Mouse (Mus musculus): ENCODE measurements around the gene Kalrn. TPM values are rescaled to one million over a fixed set of nuclear protein-coding genes. Genes with fewer than 3 reads are reported as not detected.

Kalrn gene
- total RNA-seq, 2 experiments from 2014 or later, result 30.2 to 32.1 TPM

DNA sequence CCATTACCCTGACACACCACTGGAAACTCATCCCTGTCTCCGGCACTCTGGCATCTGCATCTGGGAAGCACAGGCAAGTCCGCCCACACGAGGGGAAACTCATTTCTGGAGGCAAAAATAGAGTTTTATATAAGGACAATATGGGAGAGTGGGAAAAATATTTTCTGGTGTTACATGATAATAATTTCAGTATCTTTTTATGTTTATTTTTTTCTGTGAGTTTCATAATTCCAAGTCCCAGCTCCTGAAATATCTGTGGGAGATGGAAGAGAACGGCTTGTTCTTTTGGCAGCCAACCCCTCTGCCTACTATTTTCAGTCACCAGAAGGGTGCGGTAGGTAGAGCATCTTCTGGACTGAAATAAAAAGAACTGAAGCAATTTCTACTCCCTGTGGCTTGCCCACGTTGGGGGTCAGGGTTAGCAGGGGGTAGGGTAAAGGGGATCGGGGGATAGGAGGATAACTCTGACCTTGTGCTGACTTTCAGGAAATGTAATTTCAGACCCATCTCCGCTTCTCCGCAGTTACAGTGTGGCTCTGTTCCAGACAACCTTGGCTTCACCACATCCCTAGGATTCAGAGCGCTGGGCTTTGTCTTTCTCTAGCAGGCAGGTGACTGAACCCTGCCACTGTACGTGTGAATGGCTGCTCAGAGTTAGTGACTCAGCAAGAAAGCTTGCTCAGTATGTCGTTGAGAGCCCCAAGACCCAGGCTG is 336.3 kb downstream of the Kalrn start:
- peak; percentile 17 to 42 for DNase-seq

DNA sequence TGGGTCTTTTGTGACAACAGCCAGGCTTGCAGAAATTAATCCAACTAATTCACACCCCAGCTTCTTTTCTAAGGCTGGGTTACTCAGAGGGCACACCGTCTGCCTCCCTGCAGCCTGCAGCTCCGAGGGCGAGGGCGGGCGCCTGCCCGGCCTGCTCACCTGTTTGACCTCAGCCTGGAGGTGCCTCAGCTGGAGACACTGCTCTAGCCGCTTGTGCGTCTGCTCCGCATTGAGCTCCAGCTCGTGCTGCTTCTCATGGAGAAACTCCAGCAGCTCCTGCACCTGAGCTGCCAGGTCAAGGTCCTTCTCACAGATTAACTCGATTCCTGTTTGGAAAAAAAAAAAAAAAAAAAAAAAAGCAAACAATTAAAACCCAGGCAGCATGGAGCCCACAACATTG is 338.2 kb downstream of the Kalrn start:
- DNase-seq, result no peak
- intact Hi-C loops (cut with DNase I), result no loop called here

More for the DNA sequence above, 336.3 kb downstream of the Kalrn start:
- intact Hi-C loops (cut with DNase I), result no loop called here

DNA sequence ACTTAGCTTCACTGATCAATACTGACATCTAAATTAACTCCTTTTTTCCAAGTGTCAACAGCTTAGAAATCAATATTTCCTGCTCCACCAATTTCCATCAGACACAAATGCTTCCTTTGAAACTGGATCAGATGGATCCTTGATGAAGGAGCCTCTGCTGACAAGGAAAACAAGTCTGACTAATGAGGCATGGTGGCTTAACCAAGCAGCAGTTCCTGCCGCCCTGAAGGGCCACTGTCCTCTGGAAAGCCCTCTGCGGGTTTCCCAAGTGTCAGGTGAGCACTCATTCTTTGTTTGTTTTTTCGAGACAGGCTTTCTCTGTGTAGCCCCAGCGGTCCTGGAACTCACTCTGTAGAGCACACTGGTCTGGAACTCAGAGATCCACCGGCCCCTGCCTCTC is 341.4 kb downstream of the Kalrn start:
- intact Hi-C loops (cut with DNase I), result no loop called here
- DNase-seq, result no peak

DNA sequence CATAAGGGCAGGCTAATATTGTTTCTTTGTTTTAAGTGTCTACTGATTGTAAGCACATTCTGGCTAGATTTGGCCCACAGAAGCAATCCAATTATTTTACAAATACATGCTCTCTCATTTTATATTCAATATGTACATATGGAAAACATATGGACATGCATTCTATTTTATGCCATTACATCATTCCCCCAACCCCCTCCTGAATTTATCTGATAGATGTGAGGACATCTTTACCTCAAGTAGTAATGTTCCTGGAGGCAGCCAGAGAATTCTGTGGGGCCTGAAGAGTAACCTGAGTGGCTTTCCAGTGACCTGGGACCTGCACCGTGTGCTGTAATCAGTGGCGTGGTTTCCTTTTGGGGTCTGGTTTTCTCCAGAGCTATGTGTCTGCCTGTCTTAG is 342.2 kb downstream of the Kalrn start:
- intact Hi-C loops (cut with DNase I), result no loop called here
- DNase-seq, result no peak

DNA sequence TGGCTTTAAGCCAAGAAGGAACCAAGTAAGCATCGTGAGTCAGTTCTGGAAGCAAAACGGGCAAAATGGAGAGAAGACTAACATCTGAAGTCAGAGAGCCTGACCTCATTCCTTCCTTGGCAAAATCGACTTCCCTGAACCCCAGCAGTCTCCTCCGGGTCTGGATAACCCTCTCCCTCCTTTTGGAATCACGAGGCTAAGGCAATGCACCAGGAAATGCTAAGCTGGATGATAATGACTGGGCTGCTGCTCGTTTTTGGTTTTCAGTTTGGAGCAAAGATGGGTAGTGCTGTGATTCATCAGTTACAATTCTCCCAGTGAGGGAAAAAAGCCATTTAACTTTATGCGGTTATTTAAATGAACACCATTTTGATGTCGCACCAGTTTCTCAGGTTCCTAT is 344.0 kb downstream of the Kalrn start:
- DNase-seq, result no peak
- intact Hi-C loops (cut with DNase I), result no loop called here

DNA sequence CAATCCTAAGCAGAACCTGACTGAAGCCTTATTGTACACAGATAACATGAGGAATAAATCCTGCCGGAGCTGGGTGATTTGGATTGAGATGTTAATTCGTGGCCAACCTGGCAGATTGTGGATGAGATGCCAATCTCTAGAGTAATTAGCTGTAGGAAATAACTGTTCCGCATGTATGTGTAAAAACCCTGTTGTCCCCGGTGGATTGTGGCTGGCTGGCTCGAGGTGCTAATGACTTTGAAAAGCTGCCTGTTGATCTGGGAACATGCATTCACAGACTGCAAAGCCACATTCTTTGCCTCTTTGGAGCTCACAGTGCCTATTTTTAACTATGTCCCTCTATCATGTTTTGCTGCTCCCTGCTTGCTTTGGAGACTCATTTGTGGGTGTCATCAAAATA is 344.7 kb downstream of the Kalrn start:
- intact Hi-C loops (cut with DNase I), result no loop called here

DNA sequence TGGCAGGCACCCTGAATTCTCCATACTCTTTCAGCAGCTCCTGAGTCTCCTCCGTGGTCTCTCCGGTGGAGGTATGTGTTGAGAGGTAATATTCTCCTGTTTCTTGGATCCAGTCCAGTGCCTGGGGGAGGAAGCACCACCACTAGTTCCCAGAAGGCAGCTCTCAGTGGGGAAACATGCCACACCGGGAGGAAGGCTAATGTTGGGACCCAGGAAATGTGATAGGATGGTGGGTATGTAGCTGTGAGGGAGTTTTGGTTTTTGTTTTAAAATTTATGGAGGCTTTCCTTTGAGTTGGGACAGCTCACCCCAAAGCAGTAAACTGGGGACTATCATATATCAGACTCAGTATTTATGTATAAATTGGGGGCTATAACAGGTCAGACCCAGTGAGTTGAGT is 361.2 kb downstream of the Kalrn start:
- intact Hi-C loops (cut with DNase I), result no loop called here
- no peak for DNase-seq

More for the DNA sequence above, 344.7 kb downstream of the Kalrn start:
- no peak for DNase-seq

DNA sequence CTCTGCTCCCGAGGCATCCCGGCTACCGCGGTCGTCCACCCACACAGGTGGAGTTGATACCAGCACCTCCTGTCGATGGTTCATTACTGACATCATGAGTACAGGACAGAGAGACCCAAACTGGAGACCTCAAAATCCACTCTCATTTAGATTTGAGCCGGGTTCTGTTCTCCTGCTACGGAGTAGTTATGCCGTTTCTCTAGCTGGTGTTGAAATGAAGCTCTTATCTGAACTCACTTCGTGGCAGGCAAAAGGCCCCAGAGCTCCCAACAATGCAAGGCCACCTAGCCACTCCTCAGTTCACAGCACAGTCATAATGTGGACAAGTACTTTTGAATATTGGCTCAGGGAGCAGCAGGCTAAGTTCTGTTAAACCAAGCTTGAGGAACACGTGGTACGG is 362.1 kb downstream of the Kalrn start:
- no peak for DNase-seq
- intact Hi-C loops (cut with DNase I), result no loop called here

DNA sequence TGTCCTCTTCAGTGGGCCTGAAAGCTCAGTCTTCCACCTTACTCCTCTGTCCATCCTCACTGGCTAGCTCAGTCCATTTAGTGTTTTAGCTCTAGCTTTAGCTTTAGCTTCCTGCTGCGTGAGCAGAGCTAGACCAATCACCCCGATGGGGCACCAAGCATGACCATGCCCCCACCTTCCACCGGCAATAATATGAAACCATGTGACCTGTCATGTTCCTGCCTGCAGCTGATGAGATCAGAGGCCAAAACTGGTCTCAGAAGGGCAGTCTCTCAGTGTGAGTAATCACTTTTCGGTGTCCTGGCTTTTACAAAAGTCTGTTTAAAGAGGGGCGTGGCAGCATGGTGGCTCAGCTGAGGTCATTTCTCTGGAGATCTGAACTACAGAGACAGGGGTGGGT is 364.6 kb downstream of the Kalrn start:
- intact Hi-C loops (cut with DNase I), result no loop called here
- no peak for DNase-seq

DNA sequence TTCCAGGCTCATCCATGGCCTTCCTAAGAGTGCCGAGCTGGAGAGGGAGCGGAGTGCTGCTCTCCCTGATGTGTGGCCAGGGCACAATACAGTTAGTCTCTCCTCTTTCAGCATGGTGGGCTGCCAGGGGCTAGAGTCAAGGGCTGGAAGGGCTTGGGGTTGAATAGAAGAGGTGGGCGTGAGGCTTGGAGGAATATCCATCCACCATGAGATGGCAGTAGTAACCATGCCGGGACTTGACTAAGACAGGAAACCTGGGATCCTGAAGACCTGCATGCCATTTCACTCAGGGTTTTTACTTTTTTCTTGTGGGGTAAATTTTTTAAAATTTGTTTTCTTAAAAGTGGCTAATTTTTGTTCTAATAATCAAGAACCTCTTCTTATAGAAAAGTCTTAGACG is 365.4 kb downstream of the Kalrn start:
- intact Hi-C loops (cut with DNase I), result no loop called here
- DNase-seq, result no peak

DNA sequence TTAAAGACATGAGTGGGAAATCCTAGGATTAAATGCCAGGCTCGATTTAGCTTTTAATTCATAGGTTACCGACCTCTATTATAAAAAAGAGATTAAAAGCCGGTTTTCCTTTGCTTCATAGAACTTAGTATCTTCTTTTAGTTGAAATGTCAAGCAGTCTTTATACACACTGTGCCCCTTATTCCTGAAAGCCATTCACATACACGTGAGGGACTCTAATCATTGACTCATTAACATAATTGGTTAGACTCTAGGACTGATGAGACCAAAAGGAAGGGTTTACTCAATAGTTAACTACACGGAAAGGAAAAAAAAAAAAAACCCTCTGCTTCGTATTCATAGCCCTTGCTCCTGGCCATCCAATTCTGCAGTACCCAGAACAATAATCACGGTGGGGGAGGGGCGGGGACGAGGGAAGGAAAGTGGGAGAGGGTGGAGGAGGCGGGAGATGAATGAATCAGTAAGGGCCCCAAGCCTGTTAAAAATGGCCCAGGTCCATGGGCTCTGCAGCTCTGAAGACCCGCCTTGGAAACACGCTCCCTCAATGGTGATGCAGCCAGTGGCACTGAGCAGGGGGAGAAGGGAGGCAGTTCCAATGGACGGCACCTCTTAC is 368.7 kb downstream of the Kalrn start:
- no peak for DNase-seq
- intact Hi-C loops (cut with DNase I), result no loop called here

DNA sequence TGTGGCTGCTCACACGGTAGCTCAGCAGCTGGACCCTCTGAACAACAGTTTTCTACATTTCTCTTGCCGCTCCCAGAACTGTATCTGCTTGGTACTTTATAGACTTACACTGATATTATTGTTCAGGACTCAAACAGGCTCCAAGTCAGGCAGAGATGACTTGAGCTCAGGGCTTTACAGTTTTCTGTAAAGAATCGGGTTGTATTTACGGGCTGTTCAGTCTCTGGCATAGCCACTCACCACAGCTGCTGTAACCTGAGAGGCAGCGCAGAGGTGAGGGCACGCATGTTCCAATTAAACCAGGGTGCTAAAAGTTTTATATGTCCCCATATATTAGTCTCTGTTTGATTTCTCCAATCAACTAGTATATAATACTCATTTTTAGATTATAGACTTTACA is 373.8 kb downstream of the Kalrn start:
- intact Hi-C loops (cut with DNase I), result no loop called here

DNA sequence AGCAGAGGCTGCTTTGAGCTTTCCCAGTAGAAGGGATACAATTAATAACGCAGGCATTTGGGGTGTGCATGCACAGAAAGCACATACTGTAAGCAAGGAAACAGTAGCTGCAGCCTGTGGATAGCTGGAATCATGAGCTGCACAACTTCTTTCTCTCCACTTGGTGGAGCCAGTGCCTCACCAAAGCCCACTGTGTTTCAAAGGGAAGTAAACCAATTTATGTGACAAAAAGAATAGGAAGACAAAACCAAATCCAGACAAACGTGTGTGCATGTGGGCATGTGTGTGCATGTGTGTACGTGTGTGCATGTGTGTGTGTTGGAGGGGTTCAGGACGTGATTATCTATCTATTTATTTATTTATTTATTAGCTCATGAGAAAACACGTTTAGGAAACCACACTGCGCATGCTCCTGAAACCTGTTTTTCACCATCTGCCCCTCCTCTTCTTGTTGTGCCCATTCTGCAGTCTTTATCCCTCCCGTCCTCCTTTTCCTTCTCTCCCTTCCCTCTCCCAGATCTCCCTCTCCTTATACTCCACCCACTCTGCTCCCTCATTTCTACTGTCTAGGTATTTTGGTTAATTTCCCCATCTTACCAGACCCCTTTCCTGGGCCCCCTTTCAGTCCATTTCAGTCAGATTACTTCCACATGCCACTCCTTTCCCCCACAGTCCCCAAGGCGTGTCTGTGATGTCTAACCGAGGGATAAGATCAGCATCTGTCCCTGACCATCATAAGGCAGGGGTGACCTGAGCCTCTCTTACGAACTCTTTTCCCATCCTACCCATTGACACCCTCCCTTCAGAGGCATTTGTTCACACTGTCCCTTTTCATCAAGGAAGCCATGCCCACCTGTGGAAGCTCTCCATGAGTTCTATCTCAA is 380.1 kb downstream of the Kalrn start:
- peak; percentile 30 to 34 for DNase-seq
- intact Hi-C loops (cut with DNase I), result loop anchor here (1.0 to 5.0 kb wide), 4 partner anchors 66 to 509 kb away; no protein-coding TSS in a partner anchor

More for the DNA sequence above, 373.8 kb downstream of the Kalrn start:
- no peak for DNase-seq

DNA sequence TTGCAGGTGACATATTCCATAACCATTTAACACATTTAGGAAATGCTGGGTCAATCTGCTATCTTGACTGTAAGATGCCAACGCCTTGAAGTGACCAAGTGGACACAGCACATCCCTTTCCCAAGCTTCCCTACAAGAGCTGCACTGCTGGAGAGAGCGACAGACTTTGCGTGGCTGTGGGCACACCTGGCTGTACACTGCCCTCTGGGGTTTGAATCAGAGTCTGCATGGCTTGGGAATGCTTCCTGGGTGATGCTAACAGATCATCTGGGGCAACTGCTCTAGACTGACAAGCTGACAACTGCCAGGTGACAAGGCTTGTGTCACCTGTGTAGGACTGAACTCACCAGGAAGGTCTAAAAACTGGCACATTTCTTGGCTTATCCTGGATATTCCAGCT is 388.6 kb downstream of the Kalrn start:
- DNase-seq, result no peak
- intact Hi-C loops (cut with DNase I), result no loop called here

DNA sequence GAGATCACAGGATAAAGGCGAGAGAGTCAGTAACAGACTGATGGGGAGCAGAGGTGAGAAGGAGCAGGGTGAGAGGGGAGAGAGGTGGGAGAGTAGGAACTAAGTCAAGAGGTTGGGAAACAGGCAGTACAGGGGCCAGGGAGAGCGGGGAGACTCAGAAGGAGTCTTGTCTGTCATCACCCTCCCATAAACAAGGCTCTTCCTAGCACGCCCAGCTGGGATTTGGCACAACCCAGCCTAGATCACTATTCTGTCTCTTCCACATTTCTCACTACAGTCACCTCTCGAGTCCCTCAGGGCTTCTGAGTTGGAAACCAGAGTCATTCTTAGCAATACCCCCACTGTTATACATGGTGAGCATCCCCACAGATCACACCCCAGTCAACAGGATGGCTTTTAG is 390.1 kb downstream of the Kalrn start:
- intact Hi-C loops (cut with DNase I), result no loop called here
- no peak for DNase-seq

DNA sequence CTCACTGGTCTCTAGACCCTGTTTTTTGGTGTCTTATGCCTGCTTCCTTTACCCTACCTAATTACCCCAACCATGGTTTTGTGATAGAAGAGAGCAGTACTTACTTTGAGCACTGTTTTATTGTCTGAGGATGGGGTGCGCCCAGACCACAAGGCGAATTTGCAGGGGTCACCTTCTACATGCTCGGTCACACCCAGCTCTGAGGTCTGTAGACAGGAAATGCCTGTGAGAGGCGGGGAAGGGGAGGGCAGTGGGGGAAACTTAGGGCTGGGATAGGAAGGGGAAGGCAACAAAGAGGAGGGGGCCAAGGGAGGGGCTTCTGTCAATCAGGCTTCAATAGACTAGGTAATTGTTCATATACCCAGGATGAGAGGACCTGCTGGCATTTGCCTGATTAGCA is 397.7 kb downstream of the Kalrn start:
- intact Hi-C loops (cut with DNase I), result no loop called here
- DNase-seq, result no peak

DNA sequence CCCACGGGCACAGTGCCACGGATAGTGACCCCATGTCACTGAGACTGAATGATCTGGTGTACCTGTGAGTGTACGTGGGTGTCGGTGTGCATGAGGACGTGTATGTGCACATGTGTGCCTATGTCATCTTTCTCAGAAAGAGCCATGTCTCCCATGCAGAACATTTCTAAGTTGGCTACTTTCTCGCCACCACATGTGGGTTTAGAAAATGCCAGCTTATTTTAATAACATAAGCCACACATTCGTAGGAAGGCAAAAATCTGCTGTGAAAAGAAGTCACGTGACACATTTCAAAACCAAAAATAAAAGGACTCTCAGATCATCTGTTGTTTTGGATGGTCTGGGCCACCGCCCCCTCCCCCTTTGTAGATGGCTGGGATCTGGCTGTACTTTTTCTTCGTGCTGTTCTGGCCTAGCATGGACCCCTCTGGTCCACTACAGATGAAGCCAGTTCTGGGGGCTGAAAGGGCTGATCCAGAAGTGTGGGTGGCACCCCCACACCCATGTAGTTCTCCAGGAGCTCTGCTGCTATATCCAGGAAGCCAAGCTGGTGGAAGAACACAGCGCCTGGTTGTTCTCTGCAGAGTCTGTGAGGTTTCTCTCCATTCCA is 400.7 kb downstream of the Kalrn start:
- DNase-seq, result no peak
- intact Hi-C loops (cut with DNase I), result no loop called here

DNA sequence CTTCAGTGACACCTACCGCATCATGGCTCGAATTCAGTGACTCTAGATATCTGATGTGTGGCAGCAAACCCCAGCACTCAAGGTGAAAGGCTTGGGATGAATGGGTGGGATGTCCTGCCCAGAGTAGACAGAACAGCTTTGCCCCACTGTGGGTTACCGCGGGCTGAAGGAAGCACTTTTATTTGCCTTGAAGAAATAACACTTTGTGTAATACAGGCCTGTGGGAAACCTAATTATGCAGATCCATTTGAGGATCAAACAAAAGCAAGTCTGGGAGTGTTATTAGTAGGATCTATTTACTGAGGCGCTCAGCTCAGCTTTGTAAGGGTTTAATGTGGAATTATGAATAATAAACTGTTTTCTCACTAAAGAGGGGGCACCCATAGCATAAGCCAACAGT is 406.3 kb downstream of the Kalrn start:
- intact Hi-C loops (cut with DNase I), result no loop called here
- DNase-seq, result no peak

DNA sequence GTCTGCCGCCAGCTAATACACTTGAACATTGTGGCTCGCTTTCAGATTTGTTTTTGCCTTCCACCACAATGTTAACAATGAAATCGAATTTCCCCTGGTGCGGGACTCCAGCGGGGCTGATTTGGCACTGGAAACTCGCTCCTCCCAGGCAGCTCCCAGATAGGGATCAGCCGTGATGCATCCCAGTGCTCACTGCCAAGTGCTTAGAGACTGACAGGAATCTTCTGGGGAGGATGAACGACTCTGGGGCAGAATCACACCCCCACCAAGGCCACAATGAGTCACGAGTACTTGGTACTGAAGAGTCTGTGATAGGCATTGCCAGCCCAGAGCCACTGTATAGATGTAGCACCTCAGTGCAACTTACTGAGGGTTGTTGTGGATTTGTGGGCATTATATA is 410.2 kb downstream of the Kalrn start:
- intact Hi-C loops (cut with DNase I), result no loop called here
- DNase-seq, result no peak

DNA sequence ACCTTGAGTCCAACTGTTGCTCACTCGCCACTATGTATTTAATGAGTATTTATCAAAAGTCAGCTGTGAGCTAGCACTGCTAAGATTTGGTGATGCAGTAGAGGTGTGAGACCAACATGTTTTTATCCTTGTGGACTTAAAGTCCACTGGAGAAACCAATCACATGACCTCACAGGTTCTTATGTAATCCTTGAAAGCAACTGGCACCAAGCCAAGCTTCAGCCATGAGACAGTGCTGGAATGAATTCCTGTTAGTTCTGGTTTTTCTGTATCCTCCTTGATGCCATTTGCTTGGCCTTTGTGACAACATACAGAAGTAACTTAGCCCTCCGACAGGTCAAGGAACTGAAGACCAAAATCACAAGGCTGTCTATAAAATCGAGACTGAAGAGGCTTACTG is 413.8 kb downstream of the Kalrn start:
- intact Hi-C loops (cut with DNase I), result no loop called here
- DNase-seq, result peak in 1 of 2 experiments; percentile 7

Data from heart, postnatal 36 days (tissue).